Mouse (Mus musculus): ENCODE measurements around the gene Ube2r2. TPM values are rescaled to one million over a fixed set of nuclear protein-coding genes. Genes with fewer than 3 reads are reported as not detected.

The Ube2r2 gene
- total and polyA plus RNA-seq, 3 experiments: 30.4 to 90.9 (median 38.9) TPM

DNA sequence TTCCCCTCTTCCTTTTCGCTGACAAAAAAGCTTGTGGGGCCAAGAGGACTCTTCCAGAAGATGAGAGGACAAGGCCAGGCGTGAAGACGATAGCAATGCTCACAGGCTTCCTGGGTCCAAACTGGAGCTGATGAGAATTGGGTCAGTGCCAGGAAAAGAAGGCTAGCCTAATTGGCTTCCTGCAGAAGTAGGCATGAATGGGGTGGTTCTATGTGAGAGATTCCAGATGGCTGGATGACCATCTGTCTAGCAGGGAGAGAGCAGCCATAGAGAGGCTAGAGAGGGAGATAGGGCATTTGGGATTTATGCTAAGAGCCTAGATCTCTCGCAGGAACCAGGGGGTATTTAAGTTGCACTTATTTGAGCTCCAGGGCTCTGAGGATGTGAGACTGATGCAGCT, 28.1 kb upstream of the Ube2r2 start:
- H3K9ac ChIP-seq (ENCODE audit: insufficient read depth, low read depth): no peak overlapping the region
- peaks cover 0 to 9% of the 10 kb centered on the region in 2 experiments for H3K36me3 ChIP-seq (replicated peaks in 1 of 2; ENCODE audit: control insufficient read depth in 1 of 2, insufficient read depth in 1 of 2, low read length in 1 of 2)
- dilution Hi-C loops (cut with MboI; ENCODE audit: extremely low pct_ligation_motif_present, extremely low pct_unique_long_range_greater_than_20kb, low sequenced_read_pairs): no loop called here
- TF ChIP-seq CTCF (conservative IDR thresholded peaks at IDR 0.05 in 1 of 2, IDR thresholded peaks at IDR 0.05 in 1 of 2; ENCODE audit: low read depth in 2 of 2, low read length in 2 of 2) (no peak), NRF1 (IDR thresholded peaks at IDR 0.05; ENCODE audit: low read depth, low read length) (no peak)
- H3K4me1 ChIP-seq (ENCODE audit: control insufficient read depth in 1 of 2, insufficient read depth in 2 of 2): no peaks in the 10 kb centered on the region
- H3K79me2 ChIP-seq (replicated peaks; ENCODE audit: control insufficient read depth, extremely low read depth, insufficient read depth, poor library complexity, severe bottlenecking): no peaks in the 10 kb centered on the region
- H3K4me2 ChIP-seq (ENCODE audit: insufficient read depth, low read depth, poor library complexity, severe bottlenecking): no peak overlapping the region
- in situ Hi-C loops (cut with MboI; ENCODE audit: low pct_ligation_motif_present, low pct_unique_long_range_greater_than_20kb, low sequenced_read_pairs): no loop called here
- no peaks in the 10 kb centered on the region for H3K9me3 ChIP-seq (replicated peaks; ENCODE audit: low read length)
- peaks cover 7% of the 10 kb centered on the region for H3K27me3 ChIP-seq (replicated peaks)
- no peak for DNase-seq (ENCODE audit: extremely low read depth)
- no peak overlapping the region for H3K27ac ChIP-seq (ENCODE audit: insufficient read depth, low read depth)
- no peak overlapping the region for H3K4me3 ChIP-seq (replicated peaks in 1 of 3; ENCODE audit: low read depth in 2 of 3, low read length in 2 of 3, poor library complexity in 1 of 3)

DNA sequence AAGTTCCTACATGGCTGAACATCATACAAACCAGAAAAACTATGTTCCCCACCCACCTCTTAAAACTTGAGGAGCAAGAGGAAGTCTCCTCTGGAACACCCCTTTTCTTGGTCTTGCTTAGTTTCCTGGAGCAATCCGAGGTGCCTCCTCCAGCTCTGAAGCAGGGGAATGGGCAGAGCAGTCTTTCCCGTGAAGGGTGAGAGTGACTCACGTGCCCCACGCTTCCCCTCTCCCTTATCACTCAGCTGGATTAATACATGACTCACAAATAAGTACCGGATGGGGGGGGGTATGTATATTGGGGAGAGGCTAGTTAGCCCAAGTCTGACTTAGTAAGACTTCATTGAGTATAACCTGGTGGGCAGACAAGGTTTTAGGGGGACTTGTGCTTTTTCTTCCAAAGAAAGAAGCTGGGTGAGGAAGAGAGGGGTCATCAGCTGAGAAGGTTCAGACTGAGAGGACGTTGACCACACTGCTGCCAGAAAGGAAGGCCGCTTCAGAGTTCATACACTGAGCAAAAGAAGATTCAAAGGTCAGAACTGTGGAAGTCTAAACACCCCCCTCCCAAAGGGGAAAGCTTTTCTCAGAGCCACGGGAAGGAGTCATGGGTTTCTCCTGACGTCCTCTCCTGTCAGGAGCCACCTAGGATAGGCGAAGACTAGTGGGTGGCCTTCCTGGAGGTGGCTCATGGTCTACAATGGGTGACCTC, 26.7 kb upstream of the Ube2r2 start:
- Histone ChIP-seq H3K9ac (ENCODE audit: insufficient read depth, low read depth) (no peak overlapping the region), H3K4me1 (ENCODE audit: control insufficient read depth in 1 of 2, insufficient read depth in 2 of 2) (no peaks in the 10 kb centered on the region), H3K27me3 (replicated peaks) (peaks cover 5% of the 10 kb centered on the region), H3K36me3 (replicated peaks in 1 of 2; ENCODE audit: control insufficient read depth in 1 of 2, insufficient read depth in 1 of 2, low read length in 1 of 2) (peaks cover 2 to 16% of the 10 kb centered on the region in 2 experiments), H3K79me2 (replicated peaks; ENCODE audit: control insufficient read depth, extremely low read depth, insufficient read depth, poor library complexity, severe bottlenecking) (no peaks in the 10 kb centered on the region), H3K4me3 (replicated peaks in 1 of 3; ENCODE audit: low read depth in 2 of 3, low read length in 2 of 3, poor library complexity in 1 of 3) (no peak overlapping the region), H3K9me3 (replicated peaks; ENCODE audit: low read length) (no peaks in the 10 kb centered on the region), H3K27ac (ENCODE audit: insufficient read depth, low read depth) (no peak overlapping the region), H3K4me2 (ENCODE audit: insufficient read depth, low read depth, poor library complexity, severe bottlenecking) (no peak overlapping the region)
- TF ChIP-seq ZC3H11A (IDR thresholded peaks at IDR 0.05; ENCODE audit: low read depth, low read length) (no peak), RAD21 (IDR thresholded peaks at IDR 0.05; ENCODE audit: low read depth, low read length) (no peak), KAT2A (IDR thresholded peaks at IDR 0.05; ENCODE audit: insufficient replicate concordance, low read length) (no peak), RCOR1 (conservative IDR thresholded peaks at IDR 0.05; ENCODE audit: low read depth, low read length) (no peak), POLR2A (IDR thresholded peaks at IDR 0.05; ENCODE audit: low read depth, low read length) (no peak)
- in situ Hi-C loops (cut with MboI; ENCODE audit: low pct_ligation_motif_present, low pct_unique_long_range_greater_than_20kb, low sequenced_read_pairs) (no loop called here), dilution Hi-C loops (cut with MboI; ENCODE audit: extremely low pct_ligation_motif_present, extremely low pct_unique_long_range_greater_than_20kb, low sequenced_read_pairs) (no loop called here)
- no peak for DNase-seq (ENCODE audit: extremely low read depth)

GRCm38 (mm10) chr4:41114358-41115070, 21.0 kb upstream of the Ube2r2 start:
- Histone ChIP-seq H3K79me2 (replicated peaks; ENCODE audit: control insufficient read depth, extremely low read depth, insufficient read depth, poor library complexity, severe bottlenecking) (no peaks in the 10 kb centered on the region), H3K27me3 (replicated peaks) (no peaks in the 10 kb centered on the region), H3K4me1 (ENCODE audit: control insufficient read depth in 1 of 2, insufficient read depth in 2 of 2) (no peaks in the 10 kb centered on the region), H3K9me3 (replicated peaks; ENCODE audit: low read length) (no peaks in the 10 kb centered on the region), H3K27ac (ENCODE audit: insufficient read depth, low read depth) (no peak overlapping the region), H3K4me3 (replicated peaks in 1 of 3; ENCODE audit: low read depth in 2 of 3, low read length in 2 of 3, poor library complexity in 1 of 3) (no peak overlapping the region), H3K9ac (ENCODE audit: insufficient read depth, low read depth) (no peak overlapping the region), H3K4me2 (ENCODE audit: insufficient read depth, low read depth, poor library complexity, severe bottlenecking) (no peak overlapping the region), H3K36me3 (replicated peaks in 1 of 2; ENCODE audit: control insufficient read depth in 1 of 2, insufficient read depth in 1 of 2, low read length in 1 of 2) (peaks cover 58 to 73% of the 10 kb centered on the region in 2 experiments)
- DNase-seq (ENCODE audit: extremely low read depth): no peak
- in situ Hi-C loops (cut with MboI; ENCODE audit: low pct_ligation_motif_present, low pct_unique_long_range_greater_than_20kb, low sequenced_read_pairs): loop anchor here (5.0 kb wide), 1 partner anchor 52 kb away; no protein-coding TSS in a partner anchor
- dilution Hi-C loops (cut with MboI; ENCODE audit: extremely low pct_ligation_motif_present, extremely low pct_unique_long_range_greater_than_20kb, low sequenced_read_pairs): no loop called here
- TF ChIP-seq MAFK (IDR thresholded peaks at IDR 0.05; ENCODE audit: insufficient replicate concordance, low read length) (no peak), EP300 (IDR thresholded peaks at IDR 0.05; ENCODE audit: low read length) (no peak), HCFC1 (IDR thresholded peaks at IDR 0.05; ENCODE audit: low read depth, low read length) (no peak), SMC3 (IDR thresholded peaks at IDR 0.05; ENCODE audit: low read depth, low read length) (no peak), NELFE (IDR thresholded peaks at IDR 0.05; ENCODE audit: low read depth, low read length) (no peak), BHLHE40 (IDR thresholded peaks at IDR 0.05; ENCODE audit: low read depth, low read length) (no peak), RCOR1 (conservative IDR thresholded peaks at IDR 0.05; ENCODE audit: low read depth, low read length) (no peak), CHD1 (IDR thresholded peaks at IDR 0.05; ENCODE audit: low read depth, low read length) (no peak), JUN (IDR thresholded peaks at IDR 0.05; ENCODE audit: insufficient read depth, low read depth, low read length) (no peak), GABPA (IDR thresholded peaks at IDR 0.05; ENCODE audit: insufficient replicate concordance, low read depth, low read length) (no peak), JUND (conservative IDR thresholded peaks at IDR 0.05; ENCODE audit: low read depth, low read length) (no peak), ZKSCAN1 (IDR thresholded peaks at IDR 0.05; ENCODE audit: borderline replicate concordance, low read depth, low read length) (no peak), POLR2AphosphoS2 (IDR thresholded peaks at IDR 0.05; ENCODE audit: low read depth, low read length) (no peak), ZMIZ1 (IDR thresholded peaks at IDR 0.05; ENCODE audit: low read depth, low read length) (no peak), ETS1 (conservative IDR thresholded peaks at IDR 0.05; ENCODE audit: low read depth, low read length) (no peak)
